Mouse (Mus musculus) layer of hippocampus, postnatal 10 days (tissue): Measurements from ENCODE around the gene Ano6. TPM values are rescaled to one million over a fixed set of nuclear protein-coding genes. Genes with fewer than 3 reads are reported as not detected.

Experiments
- DNase-seq, 2 experiments: peaks; one replicate each; pipeline ENCODE4 v3.0.0; 2021; ENCODE audit warnings: low spot score in 2 of 2
- total RNA-seq, 2 experiments: library from RNA; stranded (reverse); gene quantifications; 2 replicates each; pipeline ENCODE4 v1.2.3; 2021

Ano6 gene
- total RNA-seq, 2 experiments from 2014 or later, result 26.7 to 27.7 TPM

DNA sequence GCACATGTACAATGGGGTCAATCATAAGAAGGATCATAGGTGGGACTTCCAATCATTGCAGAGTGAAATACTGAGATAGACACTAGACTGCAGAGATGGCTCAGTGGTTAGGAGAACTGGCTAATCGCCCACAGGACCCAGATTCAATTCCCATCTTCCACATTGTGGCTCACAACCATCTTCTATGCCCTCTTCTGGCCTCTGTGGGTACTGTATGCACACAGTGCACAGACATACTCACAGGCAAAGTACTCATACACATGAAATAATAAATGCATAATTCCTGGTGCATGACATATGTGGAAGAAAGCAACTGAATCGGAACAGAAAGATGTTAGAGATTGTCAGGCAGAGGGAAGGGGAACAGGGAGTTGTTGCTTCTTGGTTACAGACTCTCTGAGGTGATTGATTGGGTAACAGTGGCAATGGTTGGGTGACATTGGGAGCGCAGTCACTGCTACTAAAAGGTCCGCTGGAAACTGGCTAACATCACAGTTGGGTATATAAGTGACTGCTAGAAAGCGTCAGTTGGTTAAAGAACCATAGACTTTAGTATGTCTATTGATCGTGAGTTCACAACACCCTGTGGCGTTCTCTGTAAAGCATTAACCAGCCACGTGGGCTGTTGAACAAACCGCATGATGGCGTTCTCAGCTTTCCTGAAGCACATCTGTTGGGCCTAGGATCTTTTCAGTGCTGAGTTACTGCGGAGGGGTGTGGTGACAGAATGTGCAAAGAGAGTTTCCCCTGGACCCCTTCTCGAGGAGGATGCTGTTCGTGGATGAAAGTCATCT is 64.6 kb downstream of the Ano6 start:
- no peak for DNase-seq

DNA sequence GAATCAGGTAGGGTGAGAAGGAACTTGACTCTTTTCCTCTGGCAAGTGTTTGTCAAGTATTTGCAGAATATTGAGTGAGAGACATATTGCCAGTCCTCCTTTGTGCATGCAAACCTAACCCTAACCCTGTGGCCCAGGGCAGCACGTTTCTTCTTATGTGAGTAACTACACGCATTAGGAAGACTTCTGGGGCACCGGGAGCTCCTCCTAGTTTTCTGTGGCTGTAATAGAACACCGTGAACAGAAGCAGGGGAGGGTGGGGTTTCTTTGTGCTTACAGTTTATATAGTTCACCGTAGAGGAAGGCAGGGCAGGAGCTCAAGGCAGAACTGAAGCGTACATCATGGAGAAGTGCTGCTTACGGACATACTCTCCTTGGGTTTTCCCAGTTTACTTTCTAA is 65.3 kb downstream of the Ano6 start:
- DNase-seq, result no peak

DNA sequence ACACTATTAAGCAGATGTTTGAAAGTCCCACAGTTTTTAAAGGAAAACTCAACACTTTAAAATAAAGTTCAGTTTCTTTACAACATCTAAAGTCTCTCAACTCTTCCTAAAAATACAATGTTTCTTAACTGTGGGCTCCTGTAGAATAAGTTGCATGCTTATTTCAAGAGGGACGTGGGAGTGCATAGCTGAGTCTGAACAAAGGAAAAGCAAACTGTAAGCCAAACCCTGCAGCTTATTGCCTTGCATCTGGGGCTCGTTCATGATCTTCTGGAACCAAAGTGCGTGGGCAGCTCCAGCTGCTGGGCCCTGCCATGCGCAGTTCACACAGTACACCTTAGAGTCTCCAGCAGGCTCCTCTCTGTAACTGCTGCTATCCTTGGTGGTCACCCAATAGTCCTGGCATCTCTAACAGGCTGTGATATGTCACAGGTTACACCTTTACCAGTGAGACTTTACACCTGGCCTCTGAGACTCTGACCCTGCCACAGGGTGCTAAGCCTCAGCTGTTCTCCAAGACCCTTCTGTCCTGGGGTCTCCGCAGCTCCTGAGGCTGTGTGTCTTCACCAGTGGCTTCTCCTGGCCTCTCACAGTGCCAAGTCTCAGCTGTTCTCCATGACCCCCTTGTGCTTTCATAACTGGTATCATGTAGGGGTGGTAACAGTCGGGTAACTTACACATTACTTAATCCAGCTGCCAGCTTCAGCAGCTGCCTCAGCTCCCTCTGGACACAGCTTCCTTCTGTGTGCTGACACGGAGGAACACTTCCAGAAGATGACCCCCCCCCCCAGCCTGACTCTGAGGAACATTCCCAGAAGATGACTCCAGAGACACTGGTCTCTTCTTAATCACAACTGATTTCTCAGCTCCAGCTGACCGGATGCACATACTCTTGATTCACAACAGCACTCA is 66.3 kb downstream of the Ano6 start:
- no peak for DNase-seq

DNA sequence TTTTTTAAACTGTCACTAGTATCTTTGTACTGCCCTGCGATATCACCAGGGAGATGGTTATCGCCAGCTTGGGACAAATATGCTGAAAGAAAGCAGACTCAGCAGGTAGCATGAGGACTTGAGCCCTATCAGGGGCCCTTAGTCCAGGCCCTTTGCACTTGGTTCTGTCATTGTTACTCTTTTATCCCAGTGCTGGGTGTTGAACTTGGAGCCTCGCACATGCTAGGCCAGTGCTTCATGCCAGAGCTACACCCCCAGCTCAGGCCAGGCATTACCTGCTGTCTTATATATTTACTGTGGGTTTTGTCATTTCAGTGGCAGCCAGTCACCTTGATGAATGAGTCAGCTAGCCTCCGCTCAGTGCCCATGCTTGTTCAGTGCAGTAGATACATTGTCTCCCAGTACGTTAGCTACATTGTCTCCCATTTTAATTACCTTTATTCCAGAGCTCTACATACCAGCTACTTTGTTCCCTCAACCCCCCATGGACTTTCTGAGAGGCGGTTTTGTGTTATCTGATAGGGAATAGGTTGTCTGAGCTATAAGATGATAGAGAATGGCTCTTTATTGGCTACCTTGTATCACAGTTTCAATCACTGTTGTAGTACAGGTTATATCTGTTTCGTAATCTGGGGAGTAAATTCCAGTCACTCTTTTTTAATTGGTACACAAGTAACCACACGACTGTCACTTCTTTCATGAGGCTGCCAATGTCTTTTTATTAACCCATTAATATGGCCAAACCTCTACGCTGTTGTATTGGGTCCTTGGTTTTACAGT is 68.4 kb downstream of the Ano6 start:
- DNase-seq, result no peak

DNA sequence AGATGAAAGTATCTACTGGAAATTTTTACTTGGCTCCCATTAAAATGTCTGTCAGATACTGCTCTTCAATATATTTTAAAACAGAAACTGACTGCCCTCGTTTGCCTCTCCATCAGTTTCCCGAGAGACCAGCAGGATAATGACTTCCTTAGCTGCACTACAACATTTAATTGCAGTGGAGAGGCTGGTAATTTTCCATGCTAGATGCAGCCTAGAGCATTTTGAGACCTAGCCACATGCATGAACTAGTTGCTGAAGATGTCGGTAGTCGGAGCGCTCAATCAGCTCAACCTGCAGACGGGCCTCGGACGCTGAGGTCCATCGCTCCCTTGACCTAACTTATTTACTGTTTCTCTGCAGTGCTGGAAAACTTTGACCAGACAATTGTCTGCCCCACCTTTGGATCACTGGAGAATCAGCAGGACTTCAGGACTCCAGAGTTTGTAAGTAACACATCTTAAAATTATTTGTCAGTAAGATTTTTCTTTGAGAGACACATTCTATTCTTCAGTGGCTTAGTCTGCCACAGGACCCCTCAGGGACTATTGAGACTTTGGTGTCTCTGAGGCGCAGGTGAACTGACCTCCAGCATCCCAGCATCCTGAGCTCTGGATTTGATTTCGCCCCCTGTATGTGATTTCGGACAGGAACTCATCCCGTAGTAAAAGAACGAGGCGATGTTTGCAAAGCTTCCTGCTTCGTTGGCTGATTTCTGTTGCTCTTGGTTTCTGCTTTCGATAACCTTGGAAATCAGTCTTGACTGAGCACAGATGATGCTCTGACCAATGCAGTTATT is 73.4 kb downstream of the Ano6 start:
- DNase-seq, result no peak

DNA sequence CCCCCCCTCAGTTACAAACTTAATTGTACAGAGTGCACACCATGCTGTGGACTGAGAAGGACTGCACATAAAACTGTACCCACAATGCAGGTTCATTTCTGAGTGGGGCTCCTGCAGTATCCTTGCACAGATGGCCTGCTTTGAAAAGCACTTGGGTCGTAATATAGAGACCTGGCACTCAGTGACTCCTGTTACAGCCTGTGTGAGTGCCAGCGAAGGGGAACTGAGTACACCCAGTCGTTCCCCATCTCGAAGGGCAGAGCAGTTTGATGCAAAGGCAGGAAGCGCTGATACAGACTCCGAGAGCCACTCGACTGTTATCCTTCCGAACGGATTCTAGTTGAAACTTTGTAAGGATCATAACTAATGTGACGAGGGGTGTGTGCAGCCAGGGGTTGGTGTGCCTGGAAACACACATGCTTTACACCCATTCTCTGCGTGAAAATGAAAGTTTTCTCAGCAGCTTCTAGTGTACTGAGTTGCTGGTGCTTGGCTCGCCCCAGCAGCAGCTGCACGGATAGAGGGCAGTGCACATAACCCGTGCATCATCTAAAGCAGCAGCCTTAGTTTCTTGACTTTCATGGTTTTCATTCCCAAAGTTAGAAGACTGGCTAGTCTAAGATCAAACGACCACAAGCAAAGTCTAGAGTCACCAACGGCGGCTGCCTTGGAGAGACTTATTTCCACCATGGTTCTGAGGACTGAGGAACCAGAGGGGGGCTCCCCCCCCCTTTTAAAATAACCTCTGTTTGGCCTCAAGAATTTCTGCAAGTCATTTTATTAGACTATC is 74.9 kb downstream of the Ano6 start:
- no peak for DNase-seq

DNA sequence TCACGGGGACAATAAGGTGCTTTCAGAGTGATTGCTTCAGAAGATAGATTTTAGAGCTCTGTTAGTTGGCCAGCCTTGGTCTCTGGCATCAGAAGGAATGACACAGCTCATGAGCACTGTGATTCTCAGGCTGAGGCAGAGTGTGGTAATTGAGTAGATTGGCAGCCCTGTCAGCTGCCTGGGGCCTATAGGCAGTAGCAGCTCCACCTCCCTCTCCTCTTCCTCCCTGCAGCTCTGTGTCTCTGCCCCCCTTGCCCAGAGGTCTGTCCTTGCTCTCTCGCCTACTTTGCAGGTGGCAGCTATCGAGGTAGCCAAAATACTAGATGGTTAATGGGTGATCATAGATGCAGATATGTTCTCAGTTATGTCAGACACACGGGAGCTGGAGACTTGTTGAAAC is 77.5 kb downstream of the Ano6 start:
- DNase-seq, result no peak

DNA sequence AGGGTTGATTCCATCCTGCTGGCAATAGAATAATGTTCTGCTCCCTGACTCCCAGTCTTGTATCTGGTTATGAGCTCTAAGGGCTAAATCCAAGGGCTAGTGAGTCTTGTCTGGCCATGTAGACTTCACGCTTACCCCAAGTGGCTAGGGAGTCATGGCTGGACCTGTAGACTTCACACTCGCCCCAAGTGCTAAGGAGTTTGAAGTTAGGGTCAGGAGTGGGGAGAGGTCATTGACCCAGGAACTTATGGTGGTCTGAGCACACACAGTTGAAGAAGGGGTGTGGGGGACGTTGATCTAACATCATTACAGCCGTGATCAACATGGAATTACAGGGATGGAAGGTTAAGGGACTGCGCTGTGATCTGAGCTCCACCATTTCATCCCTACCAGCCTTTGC is 79.0 kb downstream of the Ano6 start:
- no peak for DNase-seq

DNA sequence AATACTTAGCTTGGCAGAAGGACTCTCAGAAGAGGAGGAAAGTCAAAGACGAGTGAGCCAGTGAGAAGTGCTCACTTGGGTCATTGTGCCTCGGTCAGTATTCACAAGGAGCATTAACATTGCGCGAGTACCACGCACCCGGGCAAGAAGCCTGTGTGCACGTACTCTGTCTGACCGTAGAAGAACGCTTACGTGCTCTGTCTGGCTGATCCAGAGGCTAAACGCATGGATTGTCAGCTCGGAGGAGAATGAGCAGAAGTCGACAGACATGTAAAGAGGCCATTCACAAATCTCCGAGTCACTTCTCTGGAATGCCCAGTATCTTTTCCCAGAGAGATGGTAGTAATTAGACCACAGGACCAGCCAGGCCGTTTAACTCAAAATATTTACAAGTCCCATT is 81.0 kb downstream of the Ano6 start:
- DNase-seq, result no peak

DNA sequence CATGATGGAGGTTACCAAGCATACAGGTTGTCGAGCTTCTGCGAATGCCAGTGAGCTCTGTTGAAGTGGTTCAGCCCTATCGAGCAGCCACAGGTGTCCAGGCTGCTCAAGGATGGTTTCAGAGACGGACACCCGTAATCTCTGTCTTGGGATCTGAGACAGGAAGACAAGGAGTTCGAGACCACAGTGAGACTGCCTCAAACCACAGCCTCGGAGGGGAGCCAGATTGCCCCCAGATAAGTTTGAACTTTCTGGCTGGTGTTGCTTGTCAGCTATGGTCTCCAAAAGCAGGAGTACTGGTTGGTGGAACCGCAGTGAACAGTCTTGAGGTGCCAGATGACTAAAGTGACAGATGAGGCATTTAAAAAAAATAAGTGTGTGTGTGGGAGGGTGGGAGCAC is 81.8 kb downstream of the Ano6 start:
- DNase-seq, result no peak

DNA sequence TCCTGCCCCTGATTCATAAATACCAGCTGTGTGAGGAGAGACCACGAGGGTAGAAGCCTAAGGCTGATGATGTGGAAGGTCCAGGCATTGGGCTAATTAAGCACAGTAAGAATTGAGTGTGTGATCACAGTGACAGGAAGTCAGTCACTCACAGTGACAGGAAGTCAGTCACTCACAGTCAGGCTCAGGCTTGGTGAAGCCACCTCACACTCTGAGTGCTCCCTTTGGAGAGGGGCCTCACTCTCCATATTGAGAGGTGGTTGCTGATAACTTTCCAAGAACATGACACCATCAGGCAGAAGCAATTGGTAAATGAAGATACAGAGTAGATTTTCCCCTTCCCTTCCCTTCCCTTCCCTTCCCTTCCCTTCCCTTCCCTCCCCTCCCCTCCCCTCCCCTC is 82.6 kb downstream of the Ano6 start:
- no peak for DNase-seq

DNA sequence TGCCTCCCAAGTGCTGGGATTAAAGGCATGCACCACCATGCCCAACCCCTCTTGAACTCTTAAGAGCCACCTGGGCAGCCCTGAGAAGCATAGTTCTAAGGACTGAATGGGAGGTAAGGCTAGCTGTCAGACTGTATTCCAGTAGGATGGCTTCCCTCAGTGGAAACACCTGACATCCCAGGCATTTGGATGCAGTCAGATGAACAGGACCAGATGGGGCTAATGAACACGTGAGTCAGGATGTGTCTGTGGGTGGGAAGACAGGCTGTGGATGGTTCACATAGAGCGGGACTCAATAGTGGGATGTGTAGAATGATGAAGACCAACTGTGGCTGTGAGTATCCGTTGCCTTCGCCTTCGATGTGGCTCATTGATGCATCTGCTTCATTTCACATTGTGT is 83.6 kb downstream of the Ano6 start:
- DNase-seq, result no peak

DNA sequence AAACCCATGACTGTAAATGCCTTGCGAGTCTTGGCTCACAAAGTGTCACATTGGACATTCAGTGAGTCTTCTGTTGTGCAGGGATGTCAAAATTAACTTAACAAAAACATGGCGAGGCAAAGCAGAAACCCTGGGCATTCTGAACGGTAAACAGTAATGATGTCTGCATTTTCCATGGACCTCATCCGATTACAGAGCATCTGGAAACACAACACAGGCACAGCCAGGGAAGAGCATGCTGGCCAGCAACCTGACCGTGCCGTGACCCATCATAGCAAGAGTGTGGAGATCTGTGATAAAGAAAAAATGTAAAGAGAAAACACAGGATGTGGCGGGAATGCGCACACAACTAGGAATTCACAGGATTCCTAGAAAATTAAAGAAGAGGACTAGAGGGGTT is 84.1 kb downstream of the Ano6 start:
- DNase-seq, result no peak

DNA sequence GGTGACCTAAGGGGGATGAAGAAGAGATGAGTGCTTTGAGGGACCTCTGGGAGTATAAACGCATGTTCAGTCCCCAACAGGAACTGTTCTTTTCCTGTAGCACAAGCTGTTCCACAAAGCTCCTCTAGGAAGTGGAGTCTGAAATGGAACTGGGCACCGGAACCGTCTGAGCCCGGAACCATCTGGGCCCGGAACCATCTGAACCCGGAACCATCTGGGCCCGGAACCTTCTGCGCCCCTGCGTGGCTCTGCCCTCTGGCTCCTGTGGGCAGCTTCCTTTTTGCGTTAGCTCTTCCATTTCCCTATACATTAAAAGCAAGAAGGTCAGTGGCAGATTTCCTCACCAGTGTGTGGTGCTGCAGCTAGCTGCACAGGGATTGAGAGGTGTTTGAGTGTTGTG is 85.3 kb downstream of the Ano6 start:
- no peak for DNase-seq

DNA sequence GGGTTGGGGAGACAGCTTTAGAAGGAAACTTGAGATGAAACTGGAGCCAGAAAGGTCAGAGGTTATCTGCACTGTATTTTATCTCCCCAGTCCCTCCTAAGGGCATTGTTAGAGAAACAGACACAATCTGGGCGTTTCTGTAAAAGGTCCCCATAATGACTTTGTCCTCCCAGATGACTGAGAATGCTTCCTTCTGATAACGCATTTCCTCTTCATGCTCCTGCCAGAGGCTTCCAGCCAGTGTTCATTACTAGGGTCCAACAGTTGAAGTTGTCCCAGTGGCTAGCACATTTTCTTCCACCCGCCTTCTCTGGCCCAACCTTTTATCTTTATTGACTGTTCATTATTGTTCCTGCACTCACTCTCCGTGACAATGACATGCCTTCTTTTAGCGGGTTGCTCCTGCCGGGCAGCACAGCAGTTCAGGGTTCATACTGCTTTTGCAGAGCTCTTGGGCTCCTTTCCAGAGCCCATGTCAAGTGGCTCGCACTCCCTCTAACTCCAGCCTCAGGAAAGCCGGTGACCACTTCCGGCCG is 90.0 kb downstream of the Ano6 start:
- no peak for DNase-seq

DNA sequence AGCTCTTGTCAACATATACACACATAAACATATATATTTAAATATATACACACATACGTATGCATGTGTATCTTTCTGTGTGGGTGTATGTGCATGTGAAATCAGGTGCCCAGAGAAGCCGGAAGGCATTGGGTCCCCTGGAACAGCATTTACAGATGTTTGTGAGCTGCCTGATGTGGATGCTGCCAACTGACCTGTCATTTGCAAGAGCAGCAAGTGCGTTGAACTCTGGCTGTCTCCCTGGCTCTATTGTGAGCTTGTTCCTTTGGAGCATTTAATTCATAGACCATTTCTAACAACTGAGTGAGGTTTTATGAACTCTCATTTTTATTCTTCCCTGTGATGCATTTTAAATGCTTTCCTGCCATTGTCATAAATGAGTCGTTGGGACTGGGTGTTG is 91.8 kb downstream of the Ano6 start:
- DNase-seq, result no peak

DNA sequence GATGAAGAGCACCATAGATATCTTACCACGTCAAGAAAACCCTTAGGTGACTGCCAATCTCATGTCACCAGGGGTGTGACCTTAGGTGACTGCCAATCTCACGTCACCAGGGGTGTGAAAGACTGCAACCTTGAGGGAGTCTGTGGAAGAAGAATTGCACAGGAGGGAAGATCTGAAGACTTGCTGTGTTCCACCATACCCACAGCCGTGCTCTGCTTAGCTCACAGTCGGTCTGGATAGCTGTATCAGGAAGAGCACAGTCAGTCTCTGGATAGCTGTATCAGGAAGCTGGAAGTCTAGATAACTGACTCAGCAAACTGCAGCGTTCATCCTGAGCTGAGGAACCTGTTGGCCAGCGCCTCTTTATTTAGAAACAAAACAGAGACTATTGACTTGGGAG is 92.9 kb downstream of the Ano6 start:
- no peak for DNase-seq

DNA sequence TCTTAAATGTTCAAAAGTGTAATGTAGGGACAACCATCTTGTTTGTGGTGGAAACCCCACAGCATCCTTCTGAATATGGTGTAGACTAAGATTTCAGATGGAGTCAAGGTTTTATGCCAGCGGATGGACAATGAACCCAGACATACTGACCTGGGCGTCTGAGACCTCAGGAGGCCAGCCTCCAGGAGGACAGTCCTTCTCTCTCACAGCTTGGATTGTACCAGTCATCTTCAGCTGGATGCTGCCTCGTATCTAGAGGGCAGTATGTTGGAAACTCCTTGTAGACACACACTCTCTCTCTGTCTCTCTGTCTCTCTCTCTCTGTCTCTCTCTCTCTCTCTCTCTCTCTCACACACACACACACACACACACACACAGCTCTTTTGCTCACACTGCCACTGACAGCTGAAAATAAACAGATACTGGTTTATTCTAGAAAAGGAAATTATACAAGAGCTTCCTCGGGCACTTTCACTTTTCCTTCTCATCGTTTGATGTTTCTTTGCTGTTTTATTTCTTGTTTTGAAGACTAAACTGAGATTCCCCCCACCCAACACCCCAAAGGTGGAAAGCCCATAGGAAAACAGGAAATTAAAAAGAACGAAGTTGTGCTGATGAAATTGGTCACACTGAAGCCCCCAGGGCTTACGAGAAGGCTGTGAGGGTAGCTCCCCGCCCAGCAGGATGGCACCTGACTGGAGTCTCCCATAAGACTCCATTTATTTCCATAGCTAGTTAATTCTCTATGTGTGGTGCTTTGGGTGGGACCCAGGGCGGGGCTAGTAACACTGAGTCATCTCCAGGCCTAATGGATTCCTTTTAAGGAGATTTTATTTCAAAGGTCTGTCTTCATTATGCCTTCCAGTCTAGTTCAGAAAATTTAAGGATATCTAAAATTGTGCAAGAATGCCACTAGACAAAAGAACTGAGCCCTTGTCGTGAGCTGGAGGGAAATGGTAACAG is 94.3 kb downstream of the Ano6 start:
- DNase-seq, result no peak
